Mouse (Mus musculus) hindbrain, postnatal 0 days (tissue): Measurements from ENCODE around the gene Hist1h2ai. TPM values are rescaled to one million over a fixed set of nuclear protein-coding genes. Genes with fewer than 3 reads are reported as not detected.
"Not testable (repeated sequence)": the region's sequence is repeated elsewhere in the genome, so short reads cannot be mapped to it uniquely, and the experiment has no call there.

Source experiments
- ATAC-seq: fragments of 200-750 bp; cut with Nextera tagmentation; 2 replicates; pipeline ENCODE4 v1.8.0; 2017; ENCODE audit warnings: mild to moderate bottlenecking, moderate TSS enrichment, moderate library complexity
- DNase-seq: peaks from one replicate; pipeline ENCODE4 v3.0.0-alpha.2; 2015; ENCODE audit warnings: low spot score
- H3K27ac ChIP-seq: fragments of 300-500 bp; sonication (generic); 2 replicates; pipeline ENCODE4 v1.5.1; 2014; ENCODE audit warnings: mild to moderate bottlenecking
- H3K27me3 ChIP-seq: fragments of 300-500 bp; sonication (generic); 2 replicates; pipeline ENCODE4 v1.6.1; 2014; ENCODE audit warnings: low read length, mixed read lengths; ENCODE audit not compliant: insufficient read depth
- H3K36me3 ChIP-seq: fragments of 300-500 bp; sonication (generic); 2 replicates; pipeline ENCODE4 v1.6.1; 2014; ENCODE audit warnings: low read length, mixed read lengths; ENCODE audit not compliant: insufficient read depth
- H3K4me1 ChIP-seq: fragments of 300-500 bp; sonication (generic); 2 replicates; pipeline ENCODE4 v1.6.1; 2014; ENCODE audit warnings: antibody characterized with exemption, low read length, mixed read lengths; ENCODE audit not compliant: insufficient read depth
- H3K4me2 ChIP-seq: fragments of 300-500 bp; sonication (generic); 2 replicates; pipeline ENCODE4 v1.6.1; 2014; ENCODE audit warnings: low read depth, mild to moderate bottlenecking, low read length, moderate library complexity, mixed read lengths
- H3K4me3 ChIP-seq: fragments of 300-500 bp; sonication (generic); 2 replicates; pipeline ENCODE4 v1.5.1; 2014; ENCODE audit warnings: low read length
- H3K9ac ChIP-seq: fragments of 300-500 bp; sonication (generic); replicated peaks from 2 replicates; pipeline ENCODE4 v1.6.1; 2014; ENCODE audit warnings: mild to moderate bottlenecking, low read length, moderate library complexity, mixed read lengths
- H3K9me3 ChIP-seq: fragments of 300-500 bp; sonication (generic); 2 replicates; pipeline ENCODE4 v1.6.1; 2016; ENCODE audit warnings: low read length, mixed read lengths
- CTCF ChIP-seq: IDR thresholded peaks from 2 replicates; pipeline ENCODE4 v1.5.1; 2016; ENCODE audit warnings: antibody characterized with exemption, control low read depth, low read depth
- WGBS: fragments of 180-500 bp; shearing (Covaris S2); extraction: QIAGEN DNeasy Blood & Tissue Kit; methylation state at CpG from one replicate; pipeline ENCODE4 v1.1.7; 2014; 5-methylcytosine and 5-hydroxymethylcytosine counted together
- polyA plus RNA-seq: library from polyadenylated mRNA; unstranded; fragments of >200 nt; fragmentation: Nextera tagmentation; extraction: Ambion mirVana; gene quantifications from 2 replicates; pipeline ENCODE4 v1.2.1, GENCODE M21; 2015
- total RNA-seq: library from RNA; depleted of rRNA; stranded (reverse); fragments of >200 nt; gene quantifications from 2 replicates; pipeline ENCODE4 v1.2.3, GENCODE M21; 2014; rRNA removed

Gene Hist1h2ai
- 934 and 1,282 TPM in 2 replicates for total RNA-seq
- 4.5 and 5.8 TPM in 2 replicates for polyA plus RNA-seq

- not testable (repeated sequence) for H3K4me1 ChIP-seq, H3K9me3 ChIP-seq, H3K36me3 ChIP-seq, H3K27me3 ChIP-seq
- peak within 1 kb of the TSS; percentile 72 for H3K4me2 ChIP-seq
- peak within 1 kb of the TSS; percentile 44 for H3K9ac ChIP-seq
- DNase-seq = peak; percentile 97
- peak; percentile 95 for ATAC-seq
- under 1% methylated on average over 27 of the region's 50 CpGs for WGBS
- H3K27ac ChIP-seq = peak within 1 kb of the TSS; percentile 79
- H3K4me3 ChIP-seq = peak within 1 kb of the TSS; percentile 38
Measured at GRCm38 (mm10) chr13:21715864-21716539, at the start of gene Hist1h2ai, which contains the start of gene Hist1h2bl. TSS of gene Hist1h2ai (plus strand) at chr13:21716422. TSS of gene Hist1h2bl (minus strand) at chr13:21716143.

GRCm38 (mm10) chr13:21677305-21677704 lies 38.9 kb upstream of the Hist1h2ai start, which contains the start of gene Olfr1360:
TSS of gene Olfr1360 (minus strand) at chr13:21677405.
- H3K9me3 ChIP-seq = no peaks in the 10 kb centered on the region
- no peak for TF ChIP-seq CTCF
- ATAC-seq = no peak
- H3K4me1 ChIP-seq = no peaks in the 10 kb centered on the region
- no peak within 1 kb of the TSS for H3K4me3 ChIP-seq
- H3K9ac ChIP-seq = no peak within 1 kb of the TSS
- H3K36me3 ChIP-seq = no peaks in the 10 kb centered on the region
- no peak for DNase-seq
- H3K4me2 ChIP-seq = no peak within 1 kb of the TSS
- H3K27me3 ChIP-seq = no peaks in the 10 kb centered on the region
- 84% methylated on average over 2 of the region's 2 CpGs for WGBS
- no peak within 1 kb of the TSS for H3K27ac ChIP-seq

GRCm38 (mm10) chr13:21697811-21698210 lies 18.4 kb upstream of the Hist1h2ai start, which contains the start of gene Olfr1359:
TSS of gene Olfr1359 (plus strand) at chr13:21698111.
- Histone ChIP-seq H3K9ac (no peak within 1 kb of the TSS), H3K36me3 (no peaks in the 10 kb centered on the region), H3K4me3 (no peak within 1 kb of the TSS), H3K27me3 (no peaks in the 10 kb centered on the region), H3K27ac (no peak within 1 kb of the TSS), H3K9me3 (no peaks in the 10 kb centered on the region), H3K4me2 (no peak within 1 kb of the TSS), H3K4me1 (no peaks in the 10 kb centered on the region)
- DNase-seq (no peak), ATAC-seq (no peak)
- no peak for TF ChIP-seq CTCF

GRCm38 (mm10) chr13:21706669-21707068 lies 9.6 kb upstream of the Hist1h2ai start:
- Histone ChIP-seq H3K27me3 (no peaks in the 10 kb centered on the region), H3K36me3 (no peaks in the 10 kb centered on the region), H3K9me3 (no peaks in the 10 kb centered on the region), H3K4me2 (no peak overlapping the region), H3K4me1 (no peaks in the 10 kb centered on the region), H3K4me3 (no peak overlapping the region), H3K9ac (no peak overlapping the region), H3K27ac (no peak overlapping the region)
- no peak for DNase-seq
- 70% methylated on average over 4 of the region's 4 CpGs for WGBS
- TF ChIP-seq CTCF = no peak
- ATAC-seq = no peak

GRCm38 (mm10) chr13:21710031-21710711 lies 6.1 kb upstream of the Hist1h2ai start:
- peak overlapping the region; percentile 86 for H3K27ac ChIP-seq
- no peaks in the 10 kb centered on the region for H3K9me3 ChIP-seq
- H3K36me3 ChIP-seq = no peaks in the 10 kb centered on the region
- no peaks in the 10 kb centered on the region for H3K4me1 ChIP-seq
- H3K4me3 ChIP-seq = peak overlapping the region; percentile 76
- no peaks in the 10 kb centered on the region for H3K27me3 ChIP-seq
- DNase-seq = peak; percentile 93
- peak; percentile 88 for TF ChIP-seq CTCF
- H3K9ac ChIP-seq = peak overlapping the region; percentile 63
- WGBS = under 1% methylated on average over 32 of the region's 32 CpGs
- peak overlapping the region; percentile 82 for H3K4me2 ChIP-seq
- peak; percentile 89 for ATAC-seq

- no peak overlapping the region for H3K27ac ChIP-seq
- no peaks in the 10 kb centered on the region for H3K36me3 ChIP-seq
- H3K27me3 ChIP-seq = no peaks in the 10 kb centered on the region
- H3K4me1 ChIP-seq = no peaks in the 10 kb centered on the region
- DNase-seq = peak; percentile 84
- no peak for TF ChIP-seq CTCF
- ATAC-seq = peak; percentile 83
- H3K4me3 ChIP-seq = peak overlapping the region; percentile 76
- peak overlapping the region; percentile 46 for H3K9ac ChIP-seq
- WGBS = 2% methylated on average over 22 of the region's 22 CpGs
- peak overlapping the region; percentile 82 for H3K4me2 ChIP-seq
- no peaks in the 10 kb centered on the region for H3K9me3 ChIP-seq
Measured at GRCm38 (mm10) chr13:21710821-21711525, 5.2 kb upstream of the Hist1h2ai start.
